Mouse (Mus musculus) G1E (cell line): ENCODE results near the gene Dcxr. TPM values are rescaled to one million over a fixed set of nuclear protein-coding genes. Genes with fewer than 3 reads are reported as not detected.

Experiments
- ATAC-seq: 2 replicates; pipeline ENCODE4 v1.8.0; 2016; ENCODE audit warnings: mild to moderate bottlenecking; ENCODE audit not compliant: insufficient number of reproducible peaks, poor library complexity, low FRiP score, severe bottlenecking; ENCODE audit errors: extremely low read depth
- DNase-seq: peaks from one replicate; pipeline ENCODE4 v3.0.0; 2012; ENCODE audit warnings: low spot score
- H3K27me3 ChIP-seq: 2 replicates; pipeline ENCODE4 v1.6.1; 2012; ENCODE audit warnings: mild to moderate bottlenecking, low read length, inconsistent platforms; ENCODE audit not compliant: insufficient read depth
- H3K36me3 ChIP-seq: replicated peaks from 2 replicates; pipeline ENCODE3; 2012; ENCODE audit warnings: mild to moderate bottlenecking, inconsistent platforms
- H3K4me1 ChIP-seq: 2 replicates; pipeline ENCODE4 v1.6.1; 2012; ENCODE audit warnings: low read depth, low read length, inconsistent platforms, mixed read lengths; ENCODE audit not compliant: insufficient read depth
- H3K4me3 ChIP-seq: 2 replicates; pipeline ENCODE4 v1.5.1; 2012; ENCODE audit warnings: low read depth, mild to moderate bottlenecking, inconsistent platforms, low read length, moderate library complexity, mixed read lengths
- H3K9me3 ChIP-seq: replicated peaks from 2 replicates; pipeline ENCODE4 v1.6.1; 2012; ENCODE audit warnings: inconsistent platforms
- CTCF ChIP-seq: IDR thresholded peaks from 2 replicates; pipeline ENCODE4 v1.5.1; 2012; ENCODE audit warnings: low read depth, low read length, inconsistent platforms, mixed read lengths
- GATA1 ChIP-seq: IDR thresholded peaks from 2 replicates; pipeline ENCODE4 v1.6.1; 2012; ENCODE audit warnings: borderline replicate concordance, low read length, inconsistent platforms, mixed read lengths
- GATA2 ChIP-seq: IDR thresholded peaks from 2 replicates; pipeline ENCODE4 v1.6.1; 2012; ENCODE audit warnings: low read depth, low read length, inconsistent platforms, borderline replicate concordance
- POLR2AphosphoS5 ChIP-seq: IDR thresholded peaks from 2 replicates; pipeline ENCODE4 v1.6.1; 2012; ENCODE audit warnings: low read depth, low read length, inconsistent platforms; ENCODE audit not compliant: insufficient replicate concordance
- TAL1 ChIP-seq: conservative IDR thresholded peaks from 2 replicates; pipeline ENCODE4 v1.6.1; 2012; ENCODE audit warnings: low read depth, low read length, inconsistent platforms, mixed read lengths
- polyA plus RNA-seq: library from polyadenylated mRNA; stranded (reverse); fragments of >175 nt; gene quantifications from 2 replicates; pipeline ENCODE4 v1.2.3, GENCODE M21; 2012
- total RNA-seq, 2 experiments: library from RNA; stranded (forward) in 1 of 2; stranded (reverse) in 1 of 2; fragments of 200-1000 nt in 1 of 2; fragments of >200 nt in 1 of 2; fragmentation: Nextera tagmentation in 1 of 2; gene quantifications; 2 replicates each; pipeline ENCODE4 v1.2.3; 2014 to 2017

Dcxr gene
- total and polyA plus RNA-seq, 3 experiments: 13.1 to 37.5 (median 21.0) TPM

DNA sequence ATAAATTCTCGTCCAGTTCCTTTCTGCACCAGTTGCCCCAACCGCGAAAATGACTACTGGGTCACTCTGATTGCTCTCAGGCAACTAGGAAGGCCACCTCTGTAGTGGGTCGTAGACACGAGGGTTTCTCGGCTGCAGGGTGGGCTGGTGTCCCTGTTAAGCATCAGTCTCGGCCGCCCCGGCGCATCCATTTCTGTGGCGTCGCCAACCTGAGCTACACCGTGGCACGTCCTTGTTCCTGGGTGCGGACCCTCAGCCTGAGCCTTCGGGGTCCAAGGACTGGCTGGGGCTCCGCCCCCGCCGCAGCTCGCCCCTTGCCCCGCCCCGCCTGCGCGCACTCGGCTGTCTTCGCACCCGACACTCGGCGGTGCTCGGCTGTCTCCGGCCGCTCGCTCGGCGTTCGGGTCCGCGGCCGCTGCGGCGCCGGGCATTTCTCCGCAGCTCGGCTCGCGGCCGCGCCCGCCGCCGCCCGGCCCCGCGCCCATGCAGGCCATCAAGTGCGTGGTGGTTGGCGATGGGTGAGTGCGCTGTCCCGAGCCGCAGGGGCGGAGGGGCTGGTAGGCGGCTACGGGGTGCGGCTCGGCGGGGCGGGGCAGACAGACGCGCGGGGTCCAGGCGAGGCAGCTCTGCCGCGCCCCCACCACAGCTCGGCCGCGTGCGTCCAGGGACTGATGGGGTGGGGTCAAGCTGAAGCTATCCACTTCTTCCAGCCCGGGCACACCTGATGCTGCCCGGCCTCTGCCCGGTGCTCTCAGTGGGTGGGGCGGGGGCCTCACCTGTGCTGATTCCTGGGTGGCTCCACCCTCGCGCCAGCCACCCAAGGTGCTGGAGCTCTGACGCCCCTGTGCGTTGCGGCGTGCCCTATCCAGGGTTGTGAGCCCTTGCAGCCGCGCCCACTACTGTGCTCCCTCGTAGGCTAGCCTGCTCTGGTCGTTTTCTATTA lies 5.7 kb downstream of the Dcxr start, which contains the start of gene Rac3:
Rac3 (plus strand) TSS at position 347 of the 943 bp plus-strand sequence.
- no peaks in the 10 kb centered on the region for H3K9me3 ChIP-seq
- peaks cover 27% of the 10 kb centered on the region for H3K27me3 ChIP-seq
- TF ChIP-seq GATA2 (no peak), TAL1 (no peak), POLR2AphosphoS5 (no peak), GATA1 (no peak), CTCF (no peak)
- no peak for ATAC-seq
- H3K4me3 ChIP-seq: peak within 1 kb of the TSS; percentile 65; the same call in 1 of the 2 replicates
- H3K36me3 ChIP-seq: peaks cover 74% of the 10 kb centered on the region
- peaks cover 27% of the 10 kb centered on the region for H3K4me1 ChIP-seq
- DNase-seq: no peak

DNA sequence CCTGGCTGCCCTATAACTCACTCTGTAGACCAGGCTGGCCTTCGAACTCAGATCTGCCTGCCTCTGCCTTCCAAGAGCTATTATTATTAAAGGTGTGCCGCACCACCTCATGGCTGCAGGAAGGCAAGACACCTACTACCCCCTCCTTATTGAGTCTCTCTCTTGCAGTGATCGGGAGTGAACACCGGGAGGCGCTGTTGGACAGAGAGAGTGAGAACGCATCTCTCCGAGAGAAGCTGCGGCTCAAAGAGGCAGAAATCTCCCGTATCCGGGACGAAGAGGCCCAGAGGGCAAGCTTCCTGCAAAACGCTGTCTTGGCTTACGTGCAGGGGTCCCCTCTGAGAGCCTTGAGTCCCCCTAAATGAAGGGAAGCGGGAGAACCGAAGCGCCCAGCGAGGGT lies 6.6 kb downstream of the Dcxr start:
- peaks cover 25% of the 10 kb centered on the region for H3K4me1 ChIP-seq
- H3K27me3 ChIP-seq: peaks cover 23% of the 10 kb centered on the region
- peak; percentile 61 for DNase-seq
- no peaks in the 10 kb centered on the region for H3K9me3 ChIP-seq
- TF ChIP-seq GATA1 (no peak), CTCF (peak; percentile 59), TAL1 (no peak), GATA2 (no peak)
- no peak overlapping the region for H3K4me3 ChIP-seq
- peaks cover 74% of the 10 kb centered on the region for H3K36me3 ChIP-seq
- no peak; the same call in 1 of the 2 replicates for ATAC-seq

DNA sequence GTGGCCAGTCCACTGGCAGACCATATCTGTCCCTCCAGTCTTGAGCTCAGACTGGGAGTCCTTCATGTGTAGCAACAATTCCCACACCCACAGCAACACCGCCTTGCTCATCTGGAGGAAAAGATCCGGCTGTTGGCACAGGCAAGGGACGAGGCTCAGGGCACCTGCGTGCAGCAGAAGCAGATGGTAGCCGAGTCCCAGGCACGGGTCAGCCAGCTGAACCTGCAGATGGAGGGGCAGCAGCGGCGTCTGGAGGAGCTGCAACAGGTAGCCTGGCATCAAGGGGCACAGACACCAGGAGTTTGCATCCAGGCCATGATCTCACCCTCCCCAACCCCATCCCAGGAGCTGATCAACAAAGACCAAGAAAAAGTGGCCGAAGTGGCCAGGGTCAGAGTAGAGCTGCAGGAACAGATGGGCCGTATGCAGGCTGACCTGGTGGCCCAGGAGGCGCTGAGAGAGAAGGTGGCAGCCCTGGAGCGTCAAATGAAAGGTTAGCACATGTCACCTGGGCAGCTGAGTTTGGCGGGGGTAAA lies 7.2 kb downstream of the Dcxr start:
- Histone ChIP-seq H3K36me3 (peaks cover 74% of the 10 kb centered on the region), H3K4me3 (no peak overlapping the region), H3K4me1 (peaks cover 30% of the 10 kb centered on the region), H3K9me3 (no peaks in the 10 kb centered on the region), H3K27me3 (peaks cover 20% of the 10 kb centered on the region)
- ATAC-seq (no peak), DNase-seq (no peak)
- TF ChIP-seq GATA1 (no peak), GATA2 (no peak), CTCF (no peak), POLR2AphosphoS5 (no peak), TAL1 (no peak)

DNA sequence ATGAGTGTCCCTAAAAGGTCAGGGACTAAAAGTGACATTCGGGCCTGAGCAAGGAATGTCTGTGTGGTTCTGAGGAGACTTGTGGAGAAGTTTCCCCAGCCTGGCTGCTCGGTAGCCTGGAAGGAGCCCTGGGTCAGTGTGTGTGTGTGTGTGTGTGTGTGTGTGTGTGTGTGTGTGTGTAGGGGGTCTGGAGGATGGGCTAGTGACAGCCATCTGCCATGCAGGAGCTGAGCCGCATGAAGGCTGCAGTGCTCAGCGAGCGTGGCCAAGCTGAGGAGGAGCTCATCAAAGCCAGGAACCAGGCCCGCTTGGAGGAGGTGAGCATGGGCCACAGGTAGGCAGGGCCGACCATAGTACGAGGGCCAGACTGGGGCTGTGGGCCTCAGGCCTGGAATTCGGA lies 7.8 kb downstream of the Dcxr start:
- H3K27me3 ChIP-seq: peaks cover 20% of the 10 kb centered on the region
- ATAC-seq (no peak), DNase-seq (no peak)
- peaks cover 77% of the 10 kb centered on the region for H3K36me3 ChIP-seq
- peaks cover 37% of the 10 kb centered on the region for H3K4me1 ChIP-seq
- no peaks in the 10 kb centered on the region for H3K9me3 ChIP-seq
- TF ChIP-seq POLR2AphosphoS5 (no peak), GATA1 (no peak), GATA2 (no peak), TAL1 (no peak), CTCF (no peak)
- no peak overlapping the region for H3K4me3 ChIP-seq

DNA sequence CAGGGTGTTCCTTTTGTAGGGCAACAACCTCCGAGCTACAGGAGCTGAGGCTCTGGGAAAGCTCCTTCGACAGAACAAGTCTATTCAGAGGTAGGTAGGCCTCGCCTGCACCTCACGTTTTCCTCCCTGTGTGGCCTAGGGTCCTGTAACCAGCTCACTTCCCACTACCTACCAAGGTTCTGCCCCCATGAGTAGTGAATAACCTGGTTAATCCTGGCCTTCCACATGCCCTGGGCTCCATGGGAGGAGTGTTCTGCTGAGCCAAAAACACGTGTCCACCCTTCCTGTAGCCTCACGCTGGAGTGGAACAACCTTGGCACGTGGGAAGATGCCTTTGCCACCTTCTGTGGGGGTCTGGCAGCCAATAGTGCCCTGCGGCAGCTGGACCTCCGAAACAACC lies 11.9 kb downstream of the Dcxr start:
- DNase-seq (no peak), ATAC-seq (no peak)
- no peaks in the 10 kb centered on the region; the same call in 1 of the 2 replicates for H3K27me3 ChIP-seq
- TF ChIP-seq CTCF: no peak
- no peak for TF ChIP-seq POLR2AphosphoS5
- TF ChIP-seq GATA1: no peak
- no peak for TF ChIP-seq GATA2
- no peak for TF ChIP-seq TAL1
- no peak overlapping the region; the same call in 1 of the 2 replicates for H3K4me3 ChIP-seq
- peaks cover 53% of the 10 kb centered on the region for H3K4me1 ChIP-seq
- peaks cover 83% of the 10 kb centered on the region for H3K36me3 ChIP-seq
- no peaks in the 10 kb centered on the region for H3K9me3 ChIP-seq

DNA sequence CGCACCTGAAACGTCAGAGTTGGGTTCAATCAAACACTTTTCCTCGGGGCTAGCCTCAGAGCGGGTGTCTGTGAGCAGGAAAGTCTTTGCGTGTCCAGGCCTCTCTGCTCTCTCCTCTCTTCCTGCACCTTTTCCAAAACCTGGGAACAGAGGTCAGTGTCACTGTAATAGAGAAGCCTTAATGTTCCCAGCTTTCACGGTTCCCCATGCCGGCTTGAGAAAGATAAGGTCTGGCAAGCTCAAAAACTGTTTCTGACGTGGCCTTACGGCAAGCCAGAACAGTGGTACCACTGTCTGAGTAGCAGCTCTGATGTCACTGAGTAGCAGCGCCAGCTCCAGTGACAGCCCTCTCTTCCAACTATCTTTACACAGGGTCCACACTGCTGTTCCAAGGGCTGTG lies 12.5 kb downstream of the Dcxr start:
- Histone ChIP-seq H3K4me3 (peak overlapping the region; percentile 81), H3K27me3 (no peaks in the 10 kb centered on the region), H3K9me3 (no peaks in the 10 kb centered on the region), H3K36me3 (peaks cover 83% of the 10 kb centered on the region), H3K4me1 (peaks cover 58% of the 10 kb centered on the region)
- DNase-seq: no peak
- no peak for ATAC-seq
- TF ChIP-seq GATA1: no peak
- no peak for TF ChIP-seq GATA2
- no peak for TF ChIP-seq CTCF
- no peak for TF ChIP-seq POLR2AphosphoS5
- no peak for TF ChIP-seq TAL1
